Mouse (Mus musculus) gastrocnemius, postnatal 25 days (tissue): Measurements from ENCODE around the gene Calcoco2. TPM values are rescaled to one million over a fixed set of nuclear protein-coding genes. Genes with fewer than 3 reads are reported as not detected.

ENCODE experiments used
- DNase-seq: peaks from one replicate; pipeline ENCODE4 v3.0.0; 2022
- total RNA-seq, 2 experiments: library from RNA; stranded (reverse); gene quantifications; 1 replicate in 1 of 2; 2 replicates in 1 of 2; pipeline ENCODE4 v1.2.3; 2021

Calcoco2 gene
- total RNA-seq, 2 experiments from 2014 or later, result not detected

GRCm38 (mm10) chr11:96076221-96077105 is 35.3 kb downstream of the Calcoco2 start:
- no peak for DNase-seq

DNA sequence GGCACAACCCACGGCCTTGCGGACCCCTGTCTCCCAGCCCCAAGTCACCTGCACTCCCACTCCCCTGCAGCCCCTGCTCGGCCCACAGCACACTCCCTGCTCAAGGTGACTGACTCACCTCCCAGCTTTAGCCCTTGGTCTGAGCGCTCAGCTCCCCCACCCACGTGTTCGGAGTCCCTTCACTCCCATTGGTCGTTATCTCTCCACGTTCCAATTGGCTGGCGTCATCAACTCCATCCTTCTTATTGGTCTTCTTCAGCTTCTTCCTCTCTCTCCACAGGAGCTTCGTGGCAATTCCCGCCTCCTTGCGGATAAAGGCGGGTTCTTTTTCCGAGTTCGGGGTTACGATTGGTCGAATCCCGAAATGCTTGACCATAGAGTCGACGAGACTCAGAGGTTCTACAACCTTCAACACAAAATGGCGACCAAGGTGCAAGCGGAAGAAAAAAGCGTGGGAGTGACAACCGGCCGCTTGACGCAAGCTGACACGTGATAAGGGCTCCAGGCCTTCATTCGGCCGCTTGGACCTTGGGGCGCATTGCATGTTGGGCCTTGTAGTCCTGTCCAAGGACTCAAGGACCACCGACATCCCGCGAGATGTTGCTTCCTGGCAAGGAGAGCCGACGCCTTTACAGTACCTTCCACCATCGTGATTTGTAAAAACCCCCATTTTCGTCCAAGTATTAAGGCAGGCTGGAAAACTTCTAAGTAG is 36.1 kb downstream of the Calcoco2 start, which contains the start of gene Atp5g1:
Gene Atp5g1, minus strand, starts transcription at position 162 of the 712 bp plus-strand sequence.
- DNase-seq, result peak; percentile 100

- DNase-seq, result no peak
These were observed 36.6 kb downstream of the Calcoco2 start for GRCm38 (mm10) chr11:96075177-96075508.

DNA sequence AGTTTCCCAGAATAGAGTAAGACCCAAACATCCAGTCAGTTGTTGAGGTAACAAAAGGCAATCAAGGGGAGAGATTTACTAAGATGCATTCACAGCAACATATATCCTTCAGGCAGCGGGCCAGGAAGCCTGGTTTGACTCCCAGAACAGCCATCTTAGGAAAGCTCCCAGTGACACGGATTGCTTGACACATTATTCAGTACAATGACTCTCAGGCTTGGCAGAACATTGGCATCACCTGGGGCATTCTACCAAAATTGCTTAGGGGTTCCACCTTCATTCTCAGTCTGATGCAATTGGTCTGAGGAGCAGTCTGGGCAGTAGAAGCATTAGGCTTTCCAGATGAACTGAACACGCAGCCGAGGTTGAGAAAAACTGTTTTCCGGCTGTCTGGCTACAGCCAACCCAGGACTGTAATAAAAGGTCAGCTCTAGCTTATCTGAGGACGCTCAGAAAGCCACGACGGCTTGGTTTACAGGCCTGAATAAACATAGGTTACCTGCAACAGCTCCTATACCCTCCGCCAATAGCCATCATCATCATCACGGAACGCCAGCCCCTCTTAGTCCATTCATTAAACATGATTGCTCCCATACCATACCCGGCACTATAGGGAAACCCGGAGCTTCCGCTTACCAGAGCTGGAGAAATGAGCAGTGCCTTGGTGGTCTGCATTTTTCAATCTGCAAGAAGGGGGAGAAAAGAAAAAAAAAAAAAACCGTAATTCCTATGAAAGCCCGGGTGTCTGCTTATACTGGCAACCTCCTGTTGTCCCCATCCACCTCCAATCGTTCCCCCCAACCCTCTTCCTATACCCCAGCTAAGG is 37.2 kb downstream of the Calcoco2 start:
- no peak for DNase-seq

DNA sequence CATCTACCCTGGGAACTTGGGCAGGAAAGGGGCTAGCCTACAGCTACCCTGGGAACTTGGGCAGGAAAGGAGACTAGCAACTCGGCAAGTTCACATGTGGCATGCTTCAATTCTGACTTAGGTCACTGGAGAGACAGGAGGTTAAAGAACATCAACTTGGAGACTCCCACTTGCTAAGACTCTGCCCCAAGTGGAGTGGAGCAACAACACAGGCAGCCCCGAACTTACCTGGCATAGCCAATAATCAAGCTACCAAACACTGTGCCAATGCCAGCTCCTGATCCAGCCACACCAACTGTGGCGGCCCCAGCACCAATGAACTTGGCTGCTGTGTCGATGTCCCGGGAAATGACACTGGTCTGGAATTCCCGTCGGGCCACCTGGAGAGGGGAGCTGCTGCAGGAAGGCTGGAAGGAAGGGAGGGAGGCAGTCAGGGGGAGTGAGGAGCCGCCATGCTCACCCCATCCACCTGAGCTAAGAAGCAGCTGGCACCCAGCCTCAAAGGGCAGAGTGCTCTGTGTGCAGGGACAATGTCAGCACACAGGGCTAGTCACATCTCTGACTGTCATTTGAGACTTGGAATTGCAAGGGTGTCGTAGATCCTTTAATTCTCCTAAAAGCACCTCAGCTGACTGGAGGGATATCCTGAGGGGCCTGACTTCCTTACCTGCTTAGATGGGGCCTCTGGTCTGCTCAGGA is 38.3 kb downstream of the Calcoco2 start:
- DNase-seq, result no peak

- DNase-seq, result no peak
These were observed 40.8 kb downstream of the Calcoco2 start for GRCm38 (mm10) chr11:96071013-96071412.

GRCm38 (mm10) chr11:96070353-96070752 is 41.4 kb downstream of the Calcoco2 start:
- no peak for DNase-seq

DNA sequence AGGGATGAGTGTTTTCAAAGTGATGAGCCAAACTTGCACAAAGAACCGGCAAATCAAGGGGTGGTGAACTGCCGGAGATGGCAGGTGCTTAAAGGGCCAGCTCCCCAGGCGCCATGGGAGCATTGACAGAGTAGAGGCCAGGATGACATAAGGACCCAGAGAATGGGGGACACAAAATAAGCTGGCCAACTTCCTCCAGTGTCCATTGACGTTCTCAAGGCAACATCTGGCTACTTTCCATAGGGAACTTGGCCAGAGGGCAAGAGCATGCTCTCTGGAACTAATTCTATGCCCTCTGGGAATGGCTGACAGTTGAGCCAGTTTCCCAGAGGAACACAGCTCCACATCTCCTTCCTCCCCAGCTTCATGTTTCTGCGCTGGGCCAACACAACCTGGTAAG is 43.5 kb downstream of the Calcoco2 start:
- DNase-seq, result no peak

DNA sequence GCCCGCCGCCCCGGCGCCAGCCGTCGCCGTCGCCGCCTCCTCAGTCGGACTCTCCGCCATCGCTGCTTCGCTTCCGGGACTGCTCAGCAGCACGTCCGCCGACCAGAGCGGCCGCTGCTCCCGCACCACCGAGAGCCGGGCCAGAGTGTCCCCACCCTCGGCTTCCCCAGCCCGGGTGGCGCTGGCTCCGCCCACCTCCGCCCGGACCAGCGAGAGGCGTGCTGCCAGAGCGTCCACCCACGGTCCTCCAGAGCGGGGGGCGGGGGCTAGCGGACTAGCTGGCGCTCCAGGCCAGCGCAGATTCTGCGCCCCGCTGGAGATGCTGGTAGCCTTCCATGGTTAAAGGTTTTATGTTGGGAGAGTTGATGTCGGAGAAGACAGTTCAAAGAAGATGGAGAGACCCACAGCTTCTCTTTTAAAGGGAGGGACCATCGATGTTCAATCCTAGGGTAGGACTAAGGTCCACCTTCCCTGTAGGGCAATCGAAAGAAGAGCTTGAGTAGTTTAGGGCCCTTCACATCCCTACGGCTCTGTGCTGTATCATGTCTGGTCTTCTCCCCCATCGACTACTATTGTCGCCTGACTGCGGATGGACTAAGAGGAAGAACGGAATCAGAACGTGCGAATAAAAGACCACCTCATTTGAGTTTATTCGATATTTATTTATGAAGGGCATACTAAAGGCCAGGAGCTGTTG is 46.4 kb downstream of the Calcoco2 start, which contains the start of gene Ube2z:
Gene Ube2z, minus strand, starts transcription at position 174 of the 697 bp plus-strand sequence.
- DNase-seq, result peak; percentile 98

GRCm38 (mm10) chr11:96064521-96065214 is 47.1 kb downstream of the Calcoco2 start:
- DNase-seq, result no peak

DNA sequence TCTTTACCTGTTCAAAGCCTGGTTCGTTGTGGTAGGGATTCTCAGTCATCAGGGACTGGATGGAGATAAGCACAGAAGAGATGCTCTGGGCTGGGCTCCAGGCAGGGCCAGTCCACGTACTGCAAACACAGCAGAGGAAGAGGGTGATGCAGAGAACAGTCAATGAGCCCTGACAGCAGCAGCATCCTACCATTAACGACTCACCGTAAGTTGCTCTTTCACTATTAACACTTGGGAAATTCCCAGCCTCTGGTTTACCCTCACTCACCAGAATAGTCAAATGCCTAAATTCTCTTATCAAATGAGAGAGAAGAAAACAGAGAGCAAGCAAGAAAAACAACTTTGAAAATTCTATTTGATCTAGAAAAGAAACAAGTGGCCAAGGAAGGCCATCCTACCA is 53.5 kb downstream of the Calcoco2 start:
- no peak for DNase-seq

DNA sequence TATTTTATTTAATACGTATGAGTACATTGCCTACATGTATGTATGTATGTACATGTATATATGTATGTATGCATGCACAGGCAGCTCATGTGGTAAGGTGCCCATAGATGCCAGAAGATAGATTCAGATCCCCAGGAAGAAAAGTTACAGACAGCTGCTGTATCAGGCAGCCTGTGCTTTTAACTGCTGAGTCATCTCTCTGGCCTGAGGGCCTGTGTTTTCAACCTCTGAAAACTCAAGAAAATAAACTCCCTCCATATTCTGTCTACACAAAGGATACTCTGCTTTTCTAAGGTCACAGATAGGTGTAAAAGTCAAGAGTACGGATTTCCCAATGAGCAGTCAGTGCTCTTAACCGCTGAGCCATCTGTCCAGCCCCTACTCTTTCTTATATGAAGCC is 60.9 kb downstream of the Calcoco2 start:
- no peak for DNase-seq

- DNase-seq, result no peak
These were observed 61.8 kb downstream of the Calcoco2 start for GRCm38 (mm10) chr11:96049939-96050338.

Other genes with a start within 250 kb of the Calcoco2 start
- gene B4galnt2, start 197.1 kb downstream of the Calcoco2 start, total RNA-seq, result not detected
- not detected for gene Igf2bp1, start 106.0 kb downstream of the Calcoco2 start, total RNA-seq
- gene Gip, start 87.4 kb downstream of the Calcoco2 start, total RNA-seq, result not detected
- gene Snf8, start 77.1 kb downstream of the Calcoco2 start, total RNA-seq, result 10 to 100 TPM; 31.1 to 31.8 TPM
- gene Ube2z, start 46.6 kb downstream of the Calcoco2 start, total RNA-seq, result 10 to 100 TPM; 15.0 to 15.6 TPM
- gene Atp5g1, start 36.3 kb downstream of the Calcoco2 start, total RNA-seq, result 1,000 to 10,000 TPM; 1,455 to 1,686 TPM
- gene Ttll6, start 21.8 kb upstream of the Calcoco2 start, total RNA-seq, result not detected
- gene Hoxb13, start 82.4 kb upstream of the Calcoco2 start, total RNA-seq, result not detected
- gene Hoxb9, start 159.5 kb upstream of the Calcoco2 start, total RNA-seq, result under 1 TPM; 0.15 to 0.19 TPM
- under 1 TPM; 0.28 to 0.46 TPM for gene Hoxb8, start 169.9 kb upstream of the Calcoco2 start, total RNA-seq
- 1 to 10 TPM in 1 of 2 experiments, under 1 TPM in 1; 0.28 to 1.1 TPM for gene Hoxb7, start 174.7 kb upstream of the Calcoco2 start, total RNA-seq
- gene Hoxb6, start 180.5 kb upstream of the Calcoco2 start, total RNA-seq, result under 1 TPM; 0.31 to 0.62 TPM
- under 1 TPM; 0.38 to 0.64 TPM for gene Hoxb5, start 191.4 kb upstream of the Calcoco2 start, total RNA-seq
- under 1 TPM; 0.24 to 0.38 TPM for gene Hoxb4, start 206.3 kb upstream of the Calcoco2 start, total RNA-seq
- gene Hoxb3, start 211.4 kb upstream of the Calcoco2 start, total RNA-seq, result under 1 TPM; 0.43 to 0.78 TPM
- gene Hoxb2, start 238.6 kb upstream of the Calcoco2 start, total RNA-seq, result under 1 TPM; 0.15 to 0.24 TPM